In genomic region chr14:7105124-7105802, GRCm38 (mm10) we compare ENCODE assay signal across 9 mouse cellular contexts. TPM values are rescaled to one million over a fixed set of nuclear protein-coding genes. Genes with fewer than 3 reads are reported as not detected.
DNase-seq lines count a peak whose midpoint lies in the region; ATAC-seq lines count a peak whose summit lies in the region.
"Not testable (repeated sequence)": the region's sequence is repeated elsewhere in the genome, so short reads cannot be mapped to it uniquely, and the experiment has no call there.
"Had no signal": no experiment of that assay in that cellular context is flagged by ENCODE, and none has a peak within 500 bp of the region (broad histone marks: within the 10 kb centered on the region; RNA-seq: fewer than 3 reads in every experiment).

No protein-coding gene starts in this region.

- no CpG with 5 or more reads among the region's 54 CpGs for WGBS in embryonic facial prominence, embryonic 14.5 days
- WGBS in heart, embryonic 10.5 days, result 0% methylated on average over 7 of the region's 54 CpGs
- 0% methylated on average over 10 of the region's 54 CpGs for WGBS in intestine, embryonic 14.5 days

- H3K27ac ChIP-seq in embryonic facial prominence, embryonic 14.5 days (replicated peaks; ENCODE audit: low read depth, low read length), result not testable (repeated sequence)
- peak overlapping the region; percentile 91 for H3K27ac ChIP-seq in heart, embryonic 10.5 days
- H3K27ac ChIP-seq in intestine, embryonic 14.5 days (ENCODE audit: low read depth), result peak overlapping the region; percentile 54; the same call in 1 of the 2 replicates

- H3K27me3 ChIP-seq in embryonic facial prominence, embryonic 14.5 days (replicated peaks; ENCODE audit: control insufficient read depth, insufficient read depth, low read length); heart, embryonic 10.5 days (ENCODE audit: insufficient read depth, poor library complexity, severe bottlenecking); intestine, embryonic 14.5 days (replicated peaks; ENCODE audit: control insufficient read depth, insufficient read depth, low read length): not testable (repeated sequence)

- peak overlapping the region; percentile 50 for H3K4me2 ChIP-seq in embryonic facial prominence, embryonic 14.5 days (ENCODE audit: low read depth, low read length)
- H3K4me2 ChIP-seq in intestine, embryonic 14.5 days (ENCODE audit: low read length), result peak overlapping the region; percentile 38

- DNase-seq in adrenal gland, postnatal 14 days, result peak; percentile 2
- DNase-seq in embryonic facial prominence, embryonic 14.5 days (ENCODE audit: low spot score), result peak; percentile 3
- DNase-seq in heart, embryonic 10.5 days (ENCODE audit: low spot score), result peak; percentile 73
- DNase-seq in intestine, embryonic 14.5 days (ENCODE audit: low spot score), result peak; percentile 69
- DNase-seq in left cerebral cortex, postnatal 10 days (ENCODE audit: extremely low spot score in 1 of 2, low spot score in 2 of 2), result peak; percentile 0 to 31
- peak; percentile 0 for DNase-seq in lung, postnatal 10 days
- DNase-seq in right cerebral cortex, adult 2 months (ENCODE audit: low spot score in 2 of 2), result peak; percentile 1 to 5
- peak; percentile 14 to 20 for DNase-seq in thymus, postnatal 36 days

- 0 out of 2 replicates have a peak, but pooled peaks have one; percentile 41 for ATAC-seq in embryonic facial prominence, embryonic 14.5 days (ENCODE audit: low read depth)
- not testable (repeated sequence) for ATAC-seq in intestine, embryonic 14.5 days (replicated peaks; ENCODE audit: low FRiP score, low TSS enrichment, low read depth)

- H3K9me3 ChIP-seq in embryonic facial prominence, embryonic 14.5 days (ENCODE audit: control insufficient read depth, low read length); heart, embryonic 10.5 days; intestine, embryonic 14.5 days (ENCODE audit: control insufficient read depth, low read length): not testable (repeated sequence)

- not testable (repeated sequence) for H3K36me3 ChIP-seq in embryonic facial prominence, embryonic 14.5 days (ENCODE audit: control insufficient read depth, insufficient read depth, low read length); heart, embryonic 10.5 days; intestine, embryonic 14.5 days (ENCODE audit: control insufficient read depth, insufficient read depth, low read length)

- H3K9ac ChIP-seq in embryonic facial prominence, embryonic 14.5 days (ENCODE audit: low read depth, low read length), result peak overlapping the region; percentile 59; the same call in 1 of the 2 replicates
- peak overlapping the region; percentile 43; the same call in 1 of the 2 replicates for H3K9ac ChIP-seq in intestine, embryonic 14.5 days (ENCODE audit: low read length)

- not testable (repeated sequence) for H3K4me1 ChIP-seq in embryonic facial prominence, embryonic 14.5 days (ENCODE audit: control insufficient read depth, insufficient read depth, low read length); heart, embryonic 10.5 days; intestine, embryonic 14.5 days (replicated peaks; ENCODE audit: control insufficient read depth, insufficient read depth, low read length)

- peak overlapping the region; percentile 38 for H3K4me3 ChIP-seq in embryonic facial prominence, embryonic 14.5 days (ENCODE audit: low read depth, low read length)
- peak overlapping the region; percentile 62 for H3K4me3 ChIP-seq in heart, embryonic 10.5 days
- H3K4me3 ChIP-seq in intestine, embryonic 14.5 days (ENCODE audit: low read depth, low read length), result peak overlapping the region; percentile 38

- intact Hi-C loops in left cerebral cortex, postnatal 10 days (cut with DNase I), result not testable (repeated sequence)

RNA-seq across cellular contexts. Expression of gene Gm3696, which starts 4.8 kb away (rescaled TPM):
- 0.75 TPM in 1 of 2 replicates, not detected in the other for total RNA-seq in adrenal gland, postnatal 14 days (2021)
- 1.1 and 1.2 TPM in 2 replicates for polyA plus RNA-seq in embryonic facial prominence, embryonic 14.5 days (2014; fragmentation: Nextera tagmentation; extraction: Ambion mirVana)
- polyA plus RNA-seq in heart, embryonic 10.5 days (2016; fragmentation: Nextera tagmentation; extraction: Ambion mirVana), result 0.72 and 1.3 TPM in 2 replicates
- polyA plus RNA-seq in intestine, embryonic 14.5 days (2014; fragmentation: Nextera tagmentation; extraction: Ambion mirVana), result 1.8 and 1.9 TPM in 2 replicates
- total RNA-seq in left cerebral cortex, postnatal 10 days (2021), result 1 to 10 TPM; 5.3 to 6.8 TPM

RNA-seq across cellular contexts. Expression of gene Gm6676, which starts 19.9 kb away (rescaled TPM):
- not detected in 2 replicates for total RNA-seq in adrenal gland, postnatal 14 days (2021)
- not detected in 2 replicates for polyA plus RNA-seq in embryonic facial prominence, embryonic 14.5 days (2014; fragmentation: Nextera tagmentation; extraction: Ambion mirVana)
- polyA plus RNA-seq in heart, embryonic 10.5 days (2016; fragmentation: Nextera tagmentation; extraction: Ambion mirVana), result not detected in 2 replicates
- polyA plus RNA-seq in intestine, embryonic 14.5 days (2014; fragmentation: Nextera tagmentation; extraction: Ambion mirVana), result not detected in 2 replicates
- total RNA-seq in left cerebral cortex, postnatal 10 days (2021), result not detected
- polyA plus RNA-seq: gonadal fat pad, adult 2 months had no signal

Comparison
In these comparisons a context has a peak if more than half of its experiments do, and no peak if none do; other contexts are left out.
1. DNase-seq: peak in every context shown above with its lines; median percentile 73 in heart, embryonic 10.5 days; 69 in intestine, embryonic 14.5 days; 17 in thymus, postnatal 36 days; 16 in left cerebral cortex, postnatal 10 days; 3 in embryonic facial prominence, embryonic 14.5 days; 3 in right cerebral cortex, adult 2 months; 2 in adrenal gland, postnatal 14 days; 0 in lung, postnatal 10 days.